Mouse (Mus musculus) heart, adult 11 months (tissue): ENCODE results near the gene Fbxw4.

Experiments
- DNase-seq: peaks from one replicate; pipeline ENCODE4 v3.0.0; 2022

Gene Fbxw4

GRCm38 (mm10) chr19:45659738-45660502, at the start of gene Fbxw4:
TSS of gene Fbxw4 (minus strand) at chr19:45660312.
- peak; percentile 99 for DNase-seq

GRCm38 (mm10) chr19:45708704-45709103, 48.6 kb upstream of the Fbxw4 start:
- no peak for DNase-seq

GRCm38 (mm10) chr19:45696281-45696600, 36.1 kb upstream of the Fbxw4 start:
- peak; percentile 91 for DNase-seq

GRCm38 (mm10) chr19:45695496-45696280, 35.6 kb upstream of the Fbxw4 start:
- DNase-seq = peak; percentile 95

GRCm38 (mm10) chr19:45694056-45694455, 33.9 kb upstream of the Fbxw4 start:
- DNase-seq = no peak

GRCm38 (mm10) chr19:45692211-45692610, 32.1 kb upstream of the Fbxw4 start:
- DNase-seq = peak; percentile 76

- peak; percentile 68 for DNase-seq
Measured at GRCm38 (mm10) chr19:45691001-45691535, 31.0 kb upstream of the Fbxw4 start.

GRCm38 (mm10) chr19:45687001-45687400, 26.9 kb upstream of the Fbxw4 start:
- DNase-seq = peak; percentile 61

- peak; percentile 25 for DNase-seq
Measured at GRCm38 (mm10) chr19:45683676-45684075, 23.6 kb upstream of the Fbxw4 start.

GRCm38 (mm10) chr19:45680495-45681130, 20.5 kb upstream of the Fbxw4 start:
- DNase-seq = peak; percentile 24

GRCm38 (mm10) chr19:45676723-45677269, 16.7 kb upstream of the Fbxw4 start:
- DNase-seq = peak; percentile 45

- peak; percentile 86 for DNase-seq
Measured at GRCm38 (mm10) chr19:45675720-45676581, 15.8 kb upstream of the Fbxw4 start.

- peak; percentile 61 for DNase-seq
Measured at GRCm38 (mm10) chr19:45675196-45675595, 15.1 kb upstream of the Fbxw4 start.

GRCm38 (mm10) chr19:45672971-45673370, 12.9 kb upstream of the Fbxw4 start:
- DNase-seq = peak; percentile 85

- peak; percentile 51 for DNase-seq
Measured at GRCm38 (mm10) chr19:45668986-45669385, 8.9 kb upstream of the Fbxw4 start.

GRCm38 (mm10) chr19:45663851-45664250, 3.7 kb upstream of the Fbxw4 start:
- peak; percentile 76 for DNase-seq

- no peak for DNase-seq
Measured at GRCm38 (mm10) chr19:45660503-45660790, 335 bp upstream of the Fbxw4 start.

- peak; percentile 96 for DNase-seq
Measured at GRCm38 (mm10) chr19:45659301-45659737, 793 bp downstream of the Fbxw4 start.

- DNase-seq = peak; percentile 82
Measured at GRCm38 (mm10) chr19:45658556-45659268, 1.4 kb downstream of the Fbxw4 start.

GRCm38 (mm10) chr19:45657828-45658227, 2.3 kb downstream of the Fbxw4 start:
- no peak for DNase-seq

- peak; percentile 80 for DNase-seq
Measured at GRCm38 (mm10) chr19:45656810-45657595, 3.1 kb downstream of the Fbxw4 start.
